Mouse (Mus musculus) midbrain, embryonic 12.5 days (tissue): Measurements from ENCODE around the gene Slain2. TPM values are rescaled to one million over a fixed set of nuclear protein-coding genes. Genes with fewer than 3 reads are reported as not detected.
"Not testable (repeated sequence)": the region's sequence is repeated elsewhere in the genome, so short reads cannot be mapped to it uniquely, and the experiment has no call there.

Source experiments
- ATAC-seq: fragments of 200-750 bp; cut with Nextera tagmentation; 2 replicates; pipeline ENCODE4 v1.8.0; 2017; ENCODE audit warnings: low read depth, moderate TSS enrichment, moderate library complexity; ENCODE audit not compliant: low FRiP score
- H3K27ac ChIP-seq: fragments of 300-500 bp; sonication (generic); replicated peaks from 2 replicates; pipeline ENCODE4 v1.5.1; 2016; ENCODE audit warnings: mild to moderate bottlenecking
- H3K27me3 ChIP-seq: fragments of 300-500 bp; sonication (generic); 2 replicates; pipeline ENCODE4 v1.6.1; 2016; ENCODE audit warnings: mild to moderate bottlenecking
- H3K36me3 ChIP-seq: fragments of 300-500 bp; sonication (generic); 2 replicates; pipeline ENCODE4 v1.6.1; 2016
- H3K4me1 ChIP-seq: fragments of 300-500 bp; sonication (generic); 2 replicates; pipeline ENCODE4 v1.6.1; 2016
- H3K4me2 ChIP-seq: fragments of 300-500 bp; sonication (generic); replicated peaks from 2 replicates; pipeline ENCODE4 v1.6.1; 2016; ENCODE audit warnings: mild to moderate bottlenecking, moderate library complexity
- H3K4me3 ChIP-seq: fragments of 300-500 bp; sonication (generic); 2 replicates; pipeline ENCODE4 v1.5.1; 2016; ENCODE audit warnings: mild to moderate bottlenecking
- H3K9ac ChIP-seq: fragments of 300-500 bp; sonication (generic); replicated peaks from 2 replicates; pipeline ENCODE4 v1.6.1; 2016; ENCODE audit warnings: mild to moderate bottlenecking, moderate library complexity
- H3K9me3 ChIP-seq: fragments of 300-500 bp; sonication (generic); 2 replicates; pipeline ENCODE4 v1.6.1; 2016; ENCODE audit warnings: mild to moderate bottlenecking
- WGBS: fragments of 180-500 bp; shearing (Covaris S2); methylation state at CpG from one replicate; pipeline ENCODE4 v1.1.7; 2016; 5-methylcytosine and 5-hydroxymethylcytosine counted together
- polyA plus RNA-seq: library from polyadenylated mRNA; unstranded; fragments of >200 nt; fragmentation: Nextera tagmentation; extraction: Ambion mirVana; gene quantifications from 2 replicates; pipeline ENCODE4 v1.2.1, GENCODE M21; 2016

The Slain2 gene
- polyA plus RNA-seq, 1 experiment from 2014 or later = 27.0 TPM

DNA sequence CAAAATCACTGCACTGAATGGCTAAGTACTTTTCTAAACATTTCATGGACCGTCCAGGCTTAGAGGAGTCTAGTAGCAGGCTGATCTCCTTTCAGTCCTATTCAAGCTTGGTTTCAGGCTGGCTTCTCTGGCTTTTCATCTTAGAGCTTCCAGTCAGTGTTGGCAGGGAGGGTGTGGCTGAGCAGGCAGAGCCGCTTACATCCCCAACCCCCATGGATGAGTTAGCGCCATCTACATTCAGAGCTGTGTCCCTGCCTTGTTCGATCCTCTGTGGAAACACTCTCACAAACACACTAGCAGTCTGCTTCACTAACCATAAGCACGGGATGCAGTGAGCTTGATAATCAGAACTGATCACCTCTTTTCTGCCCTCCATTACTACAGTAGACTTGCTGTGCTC lies 58.8 kb downstream of the Slain2 start:
- 0 out of 2 replicates have a peak overlapping the region, but pooled peaks have one; percentile 40 for H3K27ac ChIP-seq
- ATAC-seq = peak; percentile 16; the same call in 1 of the 2 replicates
- WGBS = 37% methylated on average over 5 of the region's 5 CpGs
- H3K4me3 ChIP-seq = no peak overlapping the region
- peaks cover 41% of the 10 kb centered on the region for H3K36me3 ChIP-seq
- no peaks in the 10 kb centered on the region for H3K9me3 ChIP-seq
- H3K4me1 ChIP-seq = 0 out of 2 replicates have a peak, but pooled peaks cover 3% of the 10 kb centered on the region
- no peak overlapping the region for H3K9ac ChIP-seq
- H3K4me2 ChIP-seq = no peak overlapping the region
- no peaks in the 10 kb centered on the region for H3K27me3 ChIP-seq

DNA sequence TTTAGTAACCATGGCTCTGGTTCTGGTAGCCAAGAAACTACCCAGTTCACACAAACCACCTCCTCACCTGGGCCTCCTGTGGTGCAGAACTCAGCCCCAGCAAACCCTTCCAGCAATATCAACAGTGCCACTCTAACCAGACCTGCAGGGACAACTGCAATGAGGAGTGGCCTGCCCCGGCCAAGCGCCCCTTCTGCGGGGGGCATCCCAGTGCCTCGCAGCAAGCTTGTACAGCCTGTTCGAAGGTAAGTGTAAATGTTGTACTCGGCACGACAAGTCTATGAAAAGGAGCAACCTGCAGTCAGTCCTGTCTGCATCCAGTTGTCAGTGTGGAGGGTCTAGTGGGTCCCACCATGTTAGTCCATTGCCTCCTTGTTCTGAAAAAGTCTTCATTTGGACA lies 60.5 kb downstream of the Slain2 start, which contains the start of gene Gm10135:
Gene Gm10135, minus strand, starts transcription at position 101 of the 400 bp plus-strand sequence.
- H3K27ac ChIP-seq = no peak within 1 kb of the TSS
- H3K4me3 ChIP-seq = no peak within 1 kb of the TSS
- 96% methylated on average over 7 of the region's 7 CpGs for WGBS
- H3K36me3 ChIP-seq = peaks cover 28% of the 10 kb centered on the region
- H3K4me2 ChIP-seq = no peak within 1 kb of the TSS
- H3K27me3 ChIP-seq = no peaks in the 10 kb centered on the region
- no peak for ATAC-seq
- H3K9me3 ChIP-seq = no peaks in the 10 kb centered on the region
- no peak within 1 kb of the TSS for H3K9ac ChIP-seq
- 0 out of 2 replicates have a peak, but pooled peaks cover 3% of the 10 kb centered on the region for H3K4me1 ChIP-seq

DNA sequence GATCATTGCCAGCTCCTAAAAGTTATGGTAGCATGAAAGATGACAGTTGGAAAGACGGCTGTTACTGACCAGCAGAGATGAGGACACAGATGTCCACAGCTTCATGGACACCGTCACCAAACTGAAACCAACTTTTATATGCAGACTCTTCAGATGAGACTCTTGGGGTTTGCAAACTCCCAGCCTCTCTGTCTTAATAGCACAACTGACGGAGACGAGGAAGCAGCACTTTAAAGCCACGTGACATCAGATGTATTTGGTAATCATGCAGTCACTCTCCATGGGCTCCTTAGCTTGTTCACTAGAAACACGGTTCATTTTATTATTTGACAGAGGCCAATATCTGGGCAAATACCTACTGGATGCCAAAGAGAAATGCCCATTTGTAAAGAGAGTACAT lies 61.9 kb downstream of the Slain2 start:
- H3K36me3 ChIP-seq = peaks cover 34% of the 10 kb centered on the region

DNA sequence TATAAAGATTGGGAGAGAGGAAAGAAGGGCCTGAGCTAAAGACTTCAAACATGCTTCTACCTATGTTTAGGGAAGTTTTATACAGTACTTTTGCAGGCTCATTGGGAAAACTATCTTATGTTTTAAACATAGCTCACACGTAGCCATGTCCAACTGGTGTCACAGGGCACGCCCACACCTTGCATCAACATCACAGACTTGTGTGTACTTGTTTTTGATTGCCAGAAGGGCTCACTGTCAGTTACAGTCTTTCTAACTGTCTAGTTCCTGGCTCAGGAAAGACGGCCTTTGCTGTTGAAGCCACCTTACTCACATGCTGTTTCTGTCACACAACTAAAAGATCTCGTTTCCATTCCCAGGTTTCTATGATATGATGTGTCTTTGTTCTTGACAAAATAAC lies 62.4 kb downstream of the Slain2 start:
- ATAC-seq = no peak
- WGBS = 94% methylated on average over 4 of the region's 4 CpGs
- no peak overlapping the region for H3K4me3 ChIP-seq
- no peak overlapping the region for H3K4me2 ChIP-seq
- H3K9ac ChIP-seq = no peak overlapping the region
- H3K4me1 ChIP-seq = 0 out of 2 replicates have a peak, but pooled peaks cover 3% of the 10 kb centered on the region
- peaks cover 35% of the 10 kb centered on the region for H3K36me3 ChIP-seq
- H3K9me3 ChIP-seq = no peaks in the 10 kb centered on the region
- H3K27me3 ChIP-seq = no peaks in the 10 kb centered on the region
- H3K27ac ChIP-seq = no peak overlapping the region

More for the DNA sequence above, 61.9 kb downstream of the Slain2 start:
- H3K9ac ChIP-seq = no peak overlapping the region
- no peak overlapping the region for H3K27ac ChIP-seq
- H3K4me2 ChIP-seq = no peak overlapping the region
- no peak for ATAC-seq
- WGBS = 96% methylated on average over 6 of the region's 6 CpGs
- no peaks in the 10 kb centered on the region for H3K9me3 ChIP-seq
- no peak overlapping the region for H3K4me3 ChIP-seq
- 0 out of 2 replicates have a peak, but pooled peaks cover 3% of the 10 kb centered on the region for H3K4me1 ChIP-seq
- no peaks in the 10 kb centered on the region for H3K27me3 ChIP-seq

DNA sequence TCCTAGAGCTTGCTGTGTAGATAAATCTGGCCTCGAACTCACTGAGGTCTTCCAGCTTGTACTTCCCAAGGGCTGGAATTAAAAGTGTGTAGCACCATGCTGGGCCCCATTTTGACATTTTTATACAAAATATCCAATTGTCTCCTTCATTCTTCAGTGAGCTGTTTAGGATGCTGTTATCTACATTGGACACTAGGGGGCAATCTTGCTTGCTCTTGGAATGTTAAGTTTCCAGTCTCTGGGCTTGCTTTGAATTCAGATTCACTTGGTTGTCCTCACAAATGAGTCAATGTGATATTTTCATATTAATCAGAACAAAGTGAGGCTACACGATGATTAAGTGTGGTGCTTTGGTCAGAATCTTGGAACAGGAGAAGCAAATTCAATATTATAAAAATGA lies 70.0 kb downstream of the Slain2 start:
- Histone ChIP-seq H3K4me2 (no peak overlapping the region), H3K4me1 (no peaks in the 10 kb centered on the region), H3K27me3 (no peaks in the 10 kb centered on the region), H3K9me3 (no peaks in the 10 kb centered on the region), H3K27ac (no peak overlapping the region), H3K36me3 (peaks cover 11% of the 10 kb centered on the region), H3K9ac (no peak overlapping the region), H3K4me3 (no peak overlapping the region)
- WGBS = 1% methylated on average over 2 of the region's 2 CpGs
- no peak for ATAC-seq

DNA sequence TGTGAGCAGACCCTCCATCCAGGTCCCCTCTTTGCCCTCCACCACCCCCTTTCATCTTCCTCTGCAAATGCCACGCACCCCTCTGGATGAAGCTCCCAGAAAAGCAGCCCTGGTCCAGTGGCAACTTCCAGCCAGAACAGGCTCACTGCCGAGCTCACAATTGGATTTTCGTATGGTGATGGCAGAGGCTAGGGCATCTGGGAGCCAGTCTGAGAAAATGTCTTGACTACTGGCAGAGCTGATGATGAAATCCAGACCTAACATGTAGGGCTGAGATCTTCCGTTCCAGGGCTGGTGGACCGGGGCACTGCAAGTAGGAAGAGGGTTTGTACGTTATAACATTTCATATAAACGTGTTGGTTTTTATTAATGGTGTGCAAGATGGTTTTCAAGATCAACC lies 73.7 kb downstream of the Slain2 start:
- WGBS = 90% methylated on average over 7 of the region's 7 CpGs
- Histone ChIP-seq H3K4me1 (0 out of 2 replicates have a peak, but pooled peaks cover 3% of the 10 kb centered on the region), H3K9ac (no peak overlapping the region), H3K27me3 (no peaks in the 10 kb centered on the region), H3K36me3 (no peaks in the 10 kb centered on the region), H3K4me2 (no peak overlapping the region), H3K4me3 (no peak overlapping the region), H3K27ac (no peak overlapping the region), H3K9me3 (no peaks in the 10 kb centered on the region)
- ATAC-seq = no peak

DNA sequence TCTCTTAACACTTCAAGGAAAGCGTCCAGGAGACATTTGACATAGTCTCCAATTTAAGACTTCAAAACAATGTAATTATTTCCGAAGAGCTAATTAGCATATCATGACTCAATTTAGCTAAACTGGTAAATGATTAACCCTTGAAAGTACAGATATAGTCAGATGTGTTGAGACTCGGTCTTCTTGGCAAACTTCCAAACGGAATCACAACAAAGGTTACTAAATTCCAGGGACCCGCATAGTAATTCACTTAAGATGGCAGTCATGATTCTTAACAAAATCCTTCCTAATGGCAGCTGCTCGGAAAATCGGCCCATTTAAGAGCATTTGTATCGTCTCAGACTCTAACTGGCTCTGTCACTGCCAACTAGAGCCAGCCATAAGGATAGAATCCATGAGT lies 75.7 kb downstream of the Slain2 start:
- H3K9me3 ChIP-seq = no peaks in the 10 kb centered on the region
- H3K36me3 ChIP-seq = no peaks in the 10 kb centered on the region
- 79% methylated on average over 8 of the region's 8 CpGs for WGBS
- H3K27ac ChIP-seq = no peak overlapping the region
- no peak overlapping the region for H3K9ac ChIP-seq
- no peak overlapping the region for H3K4me2 ChIP-seq
- H3K4me3 ChIP-seq = no peak overlapping the region
- no peaks in the 10 kb centered on the region for H3K27me3 ChIP-seq
- peaks cover 11% of the 10 kb centered on the region for H3K4me1 ChIP-seq
- no peak for ATAC-seq

DNA sequence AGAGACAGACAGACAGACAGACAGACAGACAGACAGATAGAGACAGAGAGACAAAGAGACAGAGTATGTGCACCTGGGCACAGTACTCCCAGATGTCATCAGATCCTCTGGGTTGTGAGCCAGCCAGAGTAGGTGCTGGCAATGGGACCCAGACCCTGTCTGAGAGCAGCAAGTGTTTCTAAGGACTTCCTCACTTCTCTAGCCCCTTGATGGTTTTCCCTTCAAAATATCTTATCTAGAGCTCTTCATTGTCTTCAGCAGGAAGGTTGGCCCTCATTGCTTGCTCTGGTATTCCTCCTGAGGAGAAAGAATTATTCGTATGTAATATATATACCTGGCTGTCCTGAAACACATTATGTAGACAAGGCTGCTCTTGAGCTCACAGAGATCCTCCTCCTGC lies 78.4 kb downstream of the Slain2 start:
- H3K27ac ChIP-seq = no peak overlapping the region
- no peaks in the 10 kb centered on the region for H3K36me3 ChIP-seq
- ATAC-seq = no peak
- H3K4me3 ChIP-seq = no peak overlapping the region
- WGBS = 83% methylated on average over 1 of the region's 1 CpGs
- H3K9me3 ChIP-seq = no peaks in the 10 kb centered on the region
- no peak overlapping the region for H3K9ac ChIP-seq
- peaks cover 18% of the 10 kb centered on the region for H3K4me1 ChIP-seq
- H3K4me2 ChIP-seq = no peak overlapping the region
- H3K27me3 ChIP-seq = no peaks in the 10 kb centered on the region

DNA sequence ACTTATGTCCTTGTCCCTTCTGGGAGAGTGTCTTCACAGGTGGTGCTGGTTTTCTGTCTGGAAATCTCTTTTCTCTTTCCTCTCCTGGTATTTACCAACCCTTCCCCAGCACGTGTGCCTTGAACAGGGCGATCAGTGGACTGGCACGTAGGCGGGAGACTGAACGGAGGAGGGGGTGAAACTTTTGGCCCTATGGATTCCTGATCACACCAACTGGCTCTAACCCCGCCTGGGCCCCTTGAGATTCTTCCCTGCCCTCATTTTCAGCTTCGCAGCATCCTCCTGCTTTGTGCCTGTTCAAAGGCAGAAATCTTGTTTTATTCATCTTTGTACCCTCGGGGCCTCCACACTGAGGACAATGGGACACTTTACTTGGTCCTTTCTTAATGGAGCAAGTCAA lies 80.3 kb downstream of the Slain2 start:
- Histone ChIP-seq H3K4me1 (peaks cover 18% of the 10 kb centered on the region), H3K4me3 (no peak overlapping the region), H3K9ac (no peak overlapping the region), H3K27me3 (no peaks in the 10 kb centered on the region), H3K36me3 (no peaks in the 10 kb centered on the region), H3K9me3 (no peaks in the 10 kb centered on the region), H3K4me2 (no peak overlapping the region), H3K27ac (no peak overlapping the region; the same call in 1 of the 2 replicates)
- 31% methylated on average over 8 of the region's 8 CpGs for WGBS
- peak; percentile 49; the same call in 1 of the 2 replicates for ATAC-seq

DNA sequence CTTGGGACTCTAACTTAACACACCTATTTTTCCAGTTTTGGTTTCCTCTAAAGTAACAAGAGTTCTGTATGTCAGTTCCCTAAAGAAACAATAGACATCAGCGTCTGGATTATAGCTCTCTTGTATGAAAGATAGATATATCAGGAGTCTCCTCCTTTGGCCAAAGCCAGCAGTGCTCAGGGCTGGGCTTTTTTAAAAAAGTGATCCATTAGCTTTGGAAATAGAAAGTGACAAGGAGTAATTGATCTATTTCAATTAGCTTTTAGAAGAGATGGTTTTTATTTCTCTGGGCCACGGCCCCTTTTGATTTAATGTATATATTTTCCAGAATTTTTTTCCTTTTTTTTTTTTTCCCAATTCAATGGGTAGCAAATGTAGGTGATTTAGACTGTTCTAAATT lies 80.8 kb downstream of the Slain2 start:
- no peaks in the 10 kb centered on the region for H3K27me3 ChIP-seq
- H3K9ac ChIP-seq = no peak overlapping the region
- H3K4me2 ChIP-seq = no peak overlapping the region
- 65% methylated on average over 2 of the region's 2 CpGs for WGBS
- H3K4me1 ChIP-seq = peaks cover 17% of the 10 kb centered on the region
- no peaks in the 10 kb centered on the region for H3K36me3 ChIP-seq
- H3K9me3 ChIP-seq = no peaks in the 10 kb centered on the region
- no peak overlapping the region for H3K4me3 ChIP-seq
- H3K27ac ChIP-seq = no peak overlapping the region
- no peak for ATAC-seq

DNA sequence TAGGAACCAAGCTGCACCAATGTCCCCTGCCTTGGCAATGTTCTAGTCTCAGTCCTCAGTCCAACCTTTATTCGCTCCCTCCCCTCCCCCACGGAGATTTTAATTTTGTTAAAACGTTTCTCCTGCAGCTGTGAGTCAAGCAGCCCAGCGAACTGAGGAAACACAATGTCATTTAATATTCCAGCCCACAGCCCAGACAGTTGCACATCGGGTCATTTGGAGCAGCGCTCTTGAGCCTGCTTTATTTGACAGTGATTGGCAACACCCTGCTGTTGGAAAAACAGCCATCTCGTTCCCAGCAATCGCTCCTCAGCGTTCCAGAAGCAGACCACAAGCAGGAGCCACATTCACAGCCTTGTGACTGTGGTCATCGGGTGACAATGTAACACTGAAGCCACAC lies 81.3 kb downstream of the Slain2 start:
- no peak overlapping the region for H3K9ac ChIP-seq
- H3K4me2 ChIP-seq = peak overlapping the region; percentile 19
- 31% methylated on average over 10 of the region's 10 CpGs for WGBS
- no peaks in the 10 kb centered on the region for H3K27me3 ChIP-seq
- peak overlapping the region; percentile 58; the same call in 1 of the 2 replicates for H3K27ac ChIP-seq
- H3K36me3 ChIP-seq = no peaks in the 10 kb centered on the region
- no peaks in the 10 kb centered on the region for H3K9me3 ChIP-seq
- ATAC-seq = peak; percentile 54; the same call in 1 of the 2 replicates
- H3K4me1 ChIP-seq = peaks cover 14% of the 10 kb centered on the region
- H3K4me3 ChIP-seq = no peak overlapping the region

DNA sequence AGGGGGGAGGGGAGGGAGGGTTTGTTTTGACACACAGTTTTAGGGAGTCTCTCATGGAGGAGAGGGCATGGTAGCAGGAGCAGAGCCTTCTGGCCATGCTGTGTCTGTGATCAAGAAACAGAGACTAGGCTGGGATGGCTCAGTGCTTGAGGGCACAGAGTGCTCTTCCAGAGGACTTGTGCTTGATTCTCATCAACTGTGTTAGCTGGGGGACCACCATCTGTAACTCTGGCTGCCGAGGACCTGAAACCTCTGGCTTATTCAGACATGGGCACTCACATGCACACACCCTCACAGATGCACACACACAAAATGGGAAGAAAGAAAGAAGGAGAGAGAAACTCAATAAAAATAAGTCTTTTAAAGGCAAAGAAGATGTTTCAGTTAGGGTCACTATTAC lies 84.4 kb downstream of the Slain2 start:
- not testable (repeated sequence) for H3K4me3 ChIP-seq, H3K9ac ChIP-seq, ATAC-seq, H3K36me3 ChIP-seq, H3K27ac ChIP-seq, H3K27me3 ChIP-seq, H3K9me3 ChIP-seq, H3K4me2 ChIP-seq
- 91% methylated on average over 1 of the region's 1 CpGs for WGBS
- peaks cover 14% of the 10 kb centered on the region for H3K4me1 ChIP-seq

DNA sequence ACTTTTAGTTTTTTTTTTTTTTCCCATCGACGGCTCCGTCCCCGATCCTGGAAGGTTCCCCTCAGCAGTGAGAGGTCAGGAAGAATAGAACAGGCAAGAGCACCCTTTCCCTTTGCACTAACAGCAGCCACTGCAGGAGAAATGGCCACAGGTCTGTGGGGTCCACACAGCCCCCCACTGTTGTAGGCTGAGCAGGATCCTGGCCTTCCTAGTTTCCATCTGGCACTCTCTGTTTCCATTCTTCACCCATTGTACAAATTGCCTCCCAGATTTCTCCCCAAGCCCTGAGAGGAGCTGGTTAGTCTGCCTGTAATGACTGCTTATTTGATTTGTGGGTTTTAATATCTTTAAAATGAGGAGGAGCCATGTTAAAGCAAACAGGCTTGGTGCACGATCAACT lies 89.9 kb downstream of the Slain2 start:
- no peak for ATAC-seq
- WGBS = 82% methylated on average over 5 of the region's 5 CpGs
- Histone ChIP-seq H3K27ac (no peak overlapping the region), H3K4me2 (no peak overlapping the region), H3K27me3 (peaks cover 34% of the 10 kb centered on the region), H3K4me3 (no peak overlapping the region), H3K9me3 (no peaks in the 10 kb centered on the region), H3K9ac (no peak overlapping the region), H3K36me3 (no peaks in the 10 kb centered on the region), H3K4me1 (peaks cover 7% of the 10 kb centered on the region; the same call in 1 of the 2 replicates)
